Mouse (Mus musculus): ENCODE measurements around the gene Aip.

DNA sequence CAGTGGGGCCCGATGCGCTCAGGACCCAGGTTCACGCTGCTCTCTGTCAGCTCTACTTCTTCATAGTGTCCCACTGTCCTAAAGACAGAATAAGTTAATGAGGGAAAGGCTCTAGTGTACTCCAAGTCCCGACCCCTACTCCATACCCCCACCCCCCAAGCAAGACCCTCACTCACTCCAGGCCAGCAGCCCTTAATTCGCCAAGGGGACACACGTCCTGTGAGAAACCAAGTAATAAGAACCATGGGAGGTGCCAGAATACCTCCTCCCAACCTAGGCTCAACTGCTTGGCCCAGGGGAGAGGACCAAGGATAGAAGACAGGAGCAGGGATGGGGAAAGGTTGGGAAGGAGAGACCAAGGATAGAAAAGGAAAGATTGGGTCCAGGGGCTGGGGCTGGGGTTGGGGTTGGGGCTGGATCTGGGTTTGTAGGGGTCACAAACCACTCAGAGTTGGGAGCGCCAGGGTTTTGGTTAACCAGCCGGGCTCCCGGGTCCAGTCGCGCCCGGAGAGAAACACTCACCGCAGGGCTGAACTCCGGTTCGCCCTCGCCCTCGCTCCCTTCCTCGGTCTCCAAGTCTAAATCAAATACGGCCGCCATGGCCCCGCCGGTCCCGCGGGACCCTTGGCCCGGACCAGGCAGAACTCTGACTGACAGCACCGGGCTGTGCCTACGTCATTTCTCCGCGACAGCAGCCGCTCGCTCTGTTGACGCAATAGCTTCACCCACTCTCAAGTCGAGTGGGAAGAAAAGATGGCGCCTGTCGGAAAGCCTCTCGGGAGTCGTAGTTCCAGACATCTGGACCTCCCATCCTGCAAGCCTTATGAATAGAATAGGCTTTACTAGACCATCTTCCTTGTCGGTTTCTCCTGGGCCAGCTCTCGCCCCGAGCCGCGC lies 37.2 kb upstream of the Aip start, which contains the start of gene Rps6kb2:
- TF ChIP-seq POLR2A (IDR thresholded peaks at IDR 0.05; ENCODE audit: borderline replicate concordance, control insufficient read depth, low read depth, low read length) (peak; percentile 43; the same call in 1 of the 2 replicates), CTCF (IDR thresholded peaks at IDR 0.05; ENCODE audit: control insufficient read depth, insufficient read depth, low read length) (no peak)
